Mouse (Mus musculus) neural tube, embryonic 10.5 days (tissue): ENCODE results near the gene Thap12.

Source experiments
- DNase-seq: peaks from one replicate; pipeline ENCODE4 v3.0.0-alpha.2; 2017; ENCODE audit warnings: low spot score; ENCODE audit errors: extremely low spot score

The Thap12 gene

DNA sequence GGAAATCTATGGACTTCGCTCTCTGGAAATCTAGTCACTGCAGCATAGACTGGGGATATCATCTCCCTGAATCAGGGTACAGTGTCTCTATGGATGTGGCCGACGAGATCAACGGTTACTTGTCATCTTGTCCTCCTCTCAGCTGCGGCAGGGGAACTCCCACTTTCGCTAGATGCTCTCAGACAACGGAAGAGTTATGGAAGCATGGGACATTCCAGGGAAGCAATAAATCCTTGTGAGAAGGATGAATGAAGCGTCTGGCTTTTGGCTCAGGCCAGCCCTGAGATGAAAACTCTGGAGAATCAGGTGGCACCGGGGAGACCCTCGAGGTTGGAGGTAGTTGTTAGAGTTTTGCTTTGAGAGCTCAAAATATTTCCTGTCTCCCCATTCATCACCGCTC lies 53.1 kb downstream of the Thap12 start:
- DNase-seq: no peak

DNA sequence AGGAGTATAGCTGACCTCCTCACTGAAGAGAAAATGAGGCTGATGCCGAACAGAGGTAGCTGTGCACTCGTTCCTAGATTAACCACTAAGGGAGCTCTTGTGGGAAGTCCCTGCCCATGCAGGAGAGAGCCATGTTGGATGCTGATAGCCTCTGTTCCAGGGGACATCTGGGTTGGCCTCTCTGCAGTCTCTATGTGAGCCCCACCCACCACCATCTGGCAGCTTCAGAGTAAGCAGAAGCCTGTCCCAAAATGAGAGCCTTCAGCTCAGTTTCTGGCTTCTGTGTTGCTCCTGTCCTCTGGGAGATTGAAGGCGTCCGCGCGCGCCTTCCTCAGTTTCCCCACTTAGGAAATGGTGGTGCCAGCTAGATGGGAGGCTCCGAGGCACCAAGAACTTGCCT lies 53.7 kb downstream of the Thap12 start:
- no peak for DNase-seq

DNA sequence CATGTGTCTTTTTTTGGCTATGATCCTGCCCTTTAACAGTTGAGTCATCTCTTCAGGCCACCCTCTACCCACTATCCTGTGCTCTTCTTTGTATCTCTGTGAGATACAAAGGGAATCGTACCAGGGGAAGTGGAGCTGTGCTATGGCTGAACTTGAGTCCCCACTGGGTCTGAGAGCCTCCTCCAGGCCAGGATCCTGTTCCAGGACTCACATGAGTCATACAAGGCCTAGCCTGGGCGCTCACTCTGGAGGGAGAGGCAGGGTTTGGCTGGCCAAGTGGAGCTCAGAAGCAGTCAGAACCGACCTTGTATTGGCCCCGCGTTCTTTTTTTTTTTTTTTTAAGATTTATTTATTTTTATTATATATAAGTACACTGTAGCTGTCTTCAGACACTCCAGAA lies 57.2 kb downstream of the Thap12 start:
- no peak for DNase-seq

- DNase-seq: no peak
These were observed 61.0 kb downstream of the Thap12 start for GRCm38 (mm10) chr7:98763911-98764310.

GRCm38 (mm10) chr7:98767261-98767660 lies 64.4 kb downstream of the Thap12 start:
- no peak for DNase-seq
